Mouse (Mus musculus) lung, postnatal 10 days (tissue): ENCODE measurements around the gene Psmc5.

Experiments used
- DNase-seq: peaks from one replicate; pipeline ENCODE4 v3.0.0; 2021

Gene Psmc5

GRCm38 (mm10) chr11:106310123-106310522 lies 54.2 kb downstream of the Psmc5 start:
- DNase-seq: no peak
